Mouse (Mus musculus) CD4-positive helper T cell, adult 2 months (primary cell): ENCODE results near the gene Esd.

Source experiments
- DNase-seq: peaks from one replicate; pipeline ENCODE4 v3.0.0-alpha.2; 2012; ENCODE audit warnings: low read depth, missing footprints, low spot score

Gene Esd

GRCm38 (mm10) chr14:74794931-74795330, 62.8 kb downstream of the Esd start:
- no peak for DNase-seq

GRCm38 (mm10) chr14:74797386-74798062, 65.4 kb downstream of the Esd start:
- no peak for DNase-seq

GRCm38 (mm10) chr14:74798063-74798890, 66.2 kb downstream of the Esd start:
- DNase-seq, result no peak
